Mouse (Mus musculus) neutrophil, adult 65 days (primary cell): Measurements from ENCODE around the gene Klk1b24. TPM values are rescaled to one million over a fixed set of nuclear protein-coding genes. Genes with fewer than 3 reads are reported as not detected.

Experiments
- total RNA-seq: library from RNA; stranded (reverse); gene quantifications from 2 replicates; pipeline ENCODE4 v1.2.4, GENCODE M21; 2023

The Klk1b24 gene
- total RNA-seq, result not detected in 2 replicates

GRCm38 (mm10) chr7:44187936-44188335 is at the start of gene Klk1b24:
Klk1b24 (plus strand) TSS chr7:44188236.

GRCm38 (mm10) chr7:44197891-44198290 is 9.9 kb downstream of the Klk1b24 start, which contains the start of gene Klk1b3:
Klk1b3 (plus strand) TSS chr7:44198191.

GRCm38 (mm10) chr7:44207135-44207534 is 19.1 kb downstream of the Klk1b24 start, which contains the start of gene Klk1b4:
Klk1b4 (plus strand) TSS chr7:44207435.

GRCm38 (mm10) chr7:44215645-44216044 is 27.6 kb downstream of the Klk1b24 start, which contains the start of gene Klk1b5:
Klk1b5 (plus strand) TSS chr7:44215945.

GRCm38 (mm10) chr7:44225076-44225475 is 37.0 kb downstream of the Klk1b24 start, which contains the start of gene Klk1:
Klk1 (plus strand) TSS chr7:44225360.

GRCm38 (mm10) chr7:44235909-44236308 is 47.9 kb downstream of the Klk1b24 start, which contains the start of gene Gm36864:
Gm36864 (plus strand) TSS chr7:44236177.

Other genes starting within 250 kb of the Klk1b24 start
- not detected in 2 replicates for gene Klk1b8, start 237.6 kb upstream of the Klk1b24 start, total RNA-seq
- gene Klk1b1, start 221.5 kb upstream of the Klk1b24 start, total RNA-seq, result not detected in 2 replicates
- gene Klk1b9, start 212.2 kb upstream of the Klk1b24 start, total RNA-seq, result not detected in 2 replicates
- gene Klk1b11, start 192.4 kb upstream of the Klk1b24 start, total RNA-seq, result not detected in 2 replicates
- not detected in 2 replicates for gene Klk1b26, start 176.1 kb upstream of the Klk1b24 start, total RNA-seq
- not detected in 2 replicates for gene Klk1b27, start 135.9 kb upstream of the Klk1b24 start, total RNA-seq
- gene Klk1b21, start 85.9 kb upstream of the Klk1b24 start, total RNA-seq, result not detected in 2 replicates
- gene Klk1b22, start 75.6 kb upstream of the Klk1b24 start, total RNA-seq, result not detected in 2 replicates
- not detected in 2 replicates for gene Klk1b16, start 51.5 kb upstream of the Klk1b24 start, total RNA-seq
- gene Klk1b3, start 10.0 kb downstream of the Klk1b24 start, total RNA-seq, result not detected in 2 replicates
- not detected in 2 replicates for gene Klk1b4, start 19.2 kb downstream of the Klk1b24 start, total RNA-seq
- not detected in 2 replicates for gene Klk1b5, start 27.7 kb downstream of the Klk1b24 start, total RNA-seq
- gene Klk1, start 37.1 kb downstream of the Klk1b24 start, total RNA-seq, result not detected in 2 replicates
- not detected in 2 replicates for gene Gm36864, start 47.9 kb downstream of the Klk1b24 start, total RNA-seq
- 1.9 and 3.0 TPM in 2 replicates for gene 1700028J19Rik, start 58.5 kb downstream of the Klk1b24 start, total RNA-seq
- 19.9 and 27.3 TPM in 2 replicates for gene 2410002F23Rik, start 58.5 kb downstream of the Klk1b24 start, total RNA-seq
- gene Acp4, start 69.1 kb downstream of the Klk1b24 start, total RNA-seq, result not detected in 2 replicates
- gene Gm15517, start 73.2 kb downstream of the Klk1b24 start, total RNA-seq, result not detected in 2 replicates
- gene Clec11a, start 118.7 kb downstream of the Klk1b24 start, total RNA-seq, result 0.29 and 0.51 TPM in 2 replicates
- gene Shank1, start 122.0 kb downstream of the Klk1b24 start, total RNA-seq, result 0.32 and 0.34 TPM in 2 replicates
- 0.41 TPM in 1 of 2 replicates, not detected in the other for gene Syt3, start 195.9 kb downstream of the Klk1b24 start, total RNA-seq
- gene 1700008O03Rik, start 197.6 kb downstream of the Klk1b24 start, total RNA-seq, result not detected in 2 replicates
- not detected in 2 replicates for gene Lrrc4b, start 240.8 kb downstream of the Klk1b24 start, total RNA-seq